Mouse (Mus musculus): ENCODE measurements around the gene Adra2b.

Adra2b gene

DNA sequence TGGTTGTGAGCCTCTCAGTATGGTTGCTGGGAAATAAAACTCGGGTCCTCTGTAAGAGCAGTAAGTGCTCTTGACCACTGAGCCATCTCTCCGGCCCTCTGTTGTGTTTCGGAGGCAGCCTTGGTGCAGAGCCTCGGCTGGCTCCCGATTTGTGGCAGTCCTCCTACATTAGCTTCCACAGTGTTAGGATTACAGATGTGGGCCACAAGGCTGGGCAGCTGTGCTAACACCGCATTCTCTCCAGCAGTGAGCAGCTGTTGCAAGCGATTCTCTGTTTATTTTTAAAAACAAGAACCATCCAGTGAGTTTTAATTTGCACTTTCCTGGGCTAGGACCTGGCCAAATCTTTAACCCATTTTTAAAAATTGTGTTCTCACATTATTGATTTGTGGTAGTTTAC lies 20.9 kb downstream of the Adra2b start:
- DNase-seq (ENCODE audit: low spot score) = no peak

DNA sequence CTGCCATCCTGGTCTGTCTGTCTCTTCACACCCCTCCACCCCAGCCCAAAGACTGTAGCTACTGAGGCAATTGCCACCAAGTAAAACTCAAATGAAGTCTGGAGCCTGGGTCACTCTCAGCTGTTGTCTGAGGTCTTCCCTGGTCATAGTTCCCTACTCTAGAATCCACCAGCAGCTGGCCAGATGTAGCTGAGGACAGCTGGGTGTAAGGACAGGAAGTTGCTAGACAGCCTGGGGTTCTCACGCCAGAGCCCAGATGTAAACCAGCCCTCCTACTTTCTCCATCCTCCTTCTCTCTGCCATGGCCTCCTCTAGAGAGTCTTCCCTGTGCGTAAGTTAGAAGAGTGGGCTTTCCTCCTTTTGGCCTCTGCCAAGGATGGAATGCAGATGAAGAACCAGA lies 24.5 kb downstream of the Adra2b start:
- no peak for DNase-seq (ENCODE audit: low spot score)

DNA sequence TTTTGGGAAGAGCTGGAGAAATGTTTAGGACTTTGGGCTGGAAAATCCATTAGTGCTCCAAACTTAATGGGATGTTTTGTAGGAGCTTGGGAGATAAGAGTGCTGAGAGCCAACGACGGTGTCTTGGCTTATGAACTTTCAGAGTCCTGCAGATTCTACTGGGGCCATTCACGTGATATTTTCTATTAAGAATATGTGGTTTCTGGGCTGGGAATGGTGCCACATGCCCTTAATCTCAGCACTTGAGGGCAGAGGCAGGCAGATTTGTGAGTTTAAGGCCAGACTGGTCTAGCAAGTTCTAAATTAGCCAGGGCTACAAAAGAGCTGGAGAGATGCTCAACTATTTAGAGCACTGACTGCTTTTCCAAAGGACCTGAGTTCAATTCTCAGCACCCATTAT lies 27.3 kb downstream of the Adra2b start:
- DNase-seq (ENCODE audit: low spot score) = no peak

DNA sequence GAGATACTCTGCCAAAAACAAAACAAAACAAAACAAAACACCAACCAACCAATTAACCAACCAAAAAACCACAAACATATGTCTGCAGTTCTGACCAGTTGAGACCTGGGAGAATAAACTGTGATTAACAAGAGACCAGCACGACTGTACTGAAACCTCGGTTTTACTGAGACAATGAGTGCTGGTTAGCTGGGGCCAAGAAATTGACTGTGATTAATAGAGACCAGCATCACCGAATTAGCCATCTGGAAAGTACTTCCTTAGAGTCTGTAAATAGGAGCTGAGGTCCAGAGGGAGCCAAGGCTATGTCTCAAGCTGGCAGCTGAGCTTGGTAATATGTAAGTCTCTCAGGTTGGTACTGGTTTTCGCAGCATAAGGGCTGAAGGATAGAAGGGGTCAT lies 27.8 kb downstream of the Adra2b start:
- no peak for DNase-seq (ENCODE audit: low spot score)

DNA sequence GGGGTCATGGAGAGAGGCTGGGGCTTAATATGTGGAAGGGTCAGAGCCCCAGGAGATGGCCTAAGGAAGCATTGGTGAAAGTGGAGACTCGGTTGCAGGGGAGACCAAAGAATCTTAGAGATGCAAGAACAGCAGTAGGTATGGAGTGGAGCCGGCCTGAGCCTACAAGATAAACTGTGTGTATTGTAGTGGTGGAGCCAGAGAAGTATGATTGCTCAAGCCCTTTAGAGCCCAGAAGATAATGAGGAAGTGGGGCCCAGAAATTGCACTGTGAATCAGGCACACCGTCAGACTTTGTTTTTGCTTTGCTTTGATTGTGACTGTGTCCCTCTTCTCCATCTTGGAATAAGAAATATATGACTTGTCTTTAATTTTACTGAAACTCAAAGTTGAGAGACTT lies 28.3 kb downstream of the Adra2b start:
- DNase-seq (ENCODE audit: low spot score) = no peak

DNA sequence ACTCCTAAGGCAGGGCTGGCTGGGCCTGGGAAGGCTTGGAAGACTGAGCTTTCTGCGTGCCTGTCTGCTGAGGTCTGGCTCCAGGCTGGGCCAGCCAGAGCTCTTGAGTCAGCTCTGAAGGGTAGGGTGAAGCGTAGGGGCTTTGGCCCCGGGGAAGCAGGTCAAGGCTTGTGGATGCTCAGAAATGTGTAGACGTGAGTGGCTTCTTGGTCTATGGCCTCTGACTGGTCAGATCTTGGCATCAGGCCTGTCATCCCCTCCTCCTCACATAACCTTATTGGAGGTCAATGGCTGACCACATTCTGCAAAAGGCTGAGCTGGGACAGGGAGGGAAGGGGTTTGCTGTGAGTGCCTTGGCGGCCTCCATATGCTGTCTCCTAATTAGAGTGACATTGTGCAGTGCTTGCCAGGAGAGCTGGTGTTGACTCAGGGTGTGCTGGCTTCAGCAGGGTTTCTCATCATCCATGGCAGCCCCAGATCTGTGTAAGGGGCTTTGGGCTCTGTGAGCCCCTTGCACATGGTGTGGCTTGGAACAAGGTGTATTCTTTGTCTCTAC lies 31.7 kb downstream of the Adra2b start:
- DNase-seq (ENCODE audit: low spot score) = no peak

DNA sequence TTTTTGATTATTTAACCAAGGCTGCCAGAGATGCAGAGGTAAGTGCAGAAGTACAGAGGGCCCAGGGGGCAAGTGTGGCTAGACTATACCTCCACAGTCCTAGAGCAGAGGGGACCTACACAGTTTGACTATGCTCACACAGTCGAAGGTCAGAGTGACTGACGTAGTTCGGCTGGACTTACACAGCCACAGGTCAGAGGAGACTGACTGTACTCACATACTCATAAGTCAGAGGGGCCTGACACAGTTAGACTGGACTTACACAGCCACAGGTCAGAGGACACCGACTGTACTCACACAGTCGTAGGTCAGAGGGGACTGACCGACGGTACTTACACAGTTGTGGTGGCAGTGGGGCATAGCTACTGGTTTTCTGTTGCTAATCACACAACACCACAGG lies 35.7 kb downstream of the Adra2b start:
- no peak for DNase-seq (ENCODE audit: low spot score)

DNA sequence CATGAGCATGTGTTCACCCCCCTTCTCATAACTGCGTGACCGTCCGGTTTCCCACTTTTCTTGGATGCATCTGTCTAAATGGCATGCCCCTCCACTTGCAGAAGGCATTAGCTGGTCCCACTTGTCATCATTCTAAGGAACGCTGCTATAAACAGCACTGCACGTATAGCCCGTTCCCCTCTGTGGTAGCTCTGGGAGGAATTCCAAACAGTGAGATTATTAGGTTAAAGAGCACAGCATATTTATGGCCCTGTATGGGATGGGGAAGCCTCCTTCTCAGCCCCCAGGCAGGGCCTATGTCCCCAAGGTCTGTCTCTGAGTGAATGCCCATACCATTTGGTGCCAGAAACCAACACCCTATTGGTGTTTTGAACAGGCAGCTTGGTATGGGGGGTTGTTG lies 48.1 kb downstream of the Adra2b start:
- DNase-seq (ENCODE audit: low spot score) = no peak

DNA sequence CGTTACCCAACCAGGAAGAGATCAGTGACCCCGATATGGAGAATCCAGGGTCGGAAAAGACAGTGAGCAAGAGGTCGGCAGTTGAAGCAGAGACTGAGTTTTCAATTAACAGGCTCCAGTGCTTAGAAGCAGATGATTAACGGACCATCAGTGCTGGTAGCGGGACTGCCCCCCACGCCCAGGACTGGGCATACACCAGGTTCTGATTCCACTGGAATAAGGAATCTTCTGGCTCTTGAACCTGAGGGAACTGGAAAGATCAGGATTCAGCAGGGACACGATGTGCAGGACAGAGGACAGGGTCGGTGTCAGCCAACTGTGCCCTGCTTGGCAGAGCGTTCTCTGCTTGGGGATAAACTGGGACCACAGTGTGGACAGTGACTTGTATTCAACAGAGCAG lies 52.8 kb downstream of the Adra2b start:
- DNase-seq (ENCODE audit: low spot score) = no peak

DNA sequence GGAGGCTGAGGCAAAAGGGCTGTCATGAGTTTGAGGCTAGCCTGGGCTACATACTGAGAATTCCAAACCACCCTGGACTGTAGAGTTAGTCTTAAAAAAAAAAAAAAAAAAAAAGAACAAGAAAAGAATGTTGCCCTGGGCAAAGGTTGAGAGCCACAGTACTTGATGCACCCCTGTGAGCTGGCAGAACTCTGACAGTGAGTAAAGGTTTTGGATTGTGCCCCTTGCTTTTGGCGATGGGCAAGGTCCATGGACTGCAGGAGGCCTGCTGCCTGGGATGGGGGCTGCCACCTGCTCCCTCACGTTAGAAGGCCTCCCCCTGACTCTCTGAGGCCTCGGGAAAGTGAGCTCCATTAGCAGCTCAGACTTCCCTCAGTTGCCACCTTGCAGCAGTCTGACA lies 53.7 kb downstream of the Adra2b start:
- DNase-seq (ENCODE audit: low spot score) = no peak

Measured in testis, postnatal 14 days (tissue).